Mouse (Mus musculus): ENCODE data around the gene Methig1.

DNA sequence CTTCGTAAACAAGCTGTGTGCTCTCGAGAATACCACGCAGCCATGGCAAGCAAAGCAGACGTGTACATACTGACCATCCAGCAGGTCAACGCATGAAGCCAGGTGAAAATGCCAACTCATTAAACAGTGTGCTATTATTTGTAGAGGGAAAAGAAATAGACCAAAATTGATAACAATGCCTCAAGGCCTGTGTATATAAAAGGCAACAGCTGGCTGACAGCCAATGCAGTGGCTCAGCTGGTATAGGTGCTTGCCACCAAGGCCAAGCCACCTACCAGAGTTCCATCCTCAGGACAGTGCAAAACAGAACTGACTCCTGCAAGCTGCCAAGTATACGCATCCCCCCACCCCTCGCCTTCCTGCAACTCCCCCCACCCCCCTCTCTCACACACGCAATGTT, 62.7 kb downstream of the Methig1 start:
- TF ChIP-seq MAX (IDR thresholded peaks at IDR 0.05), result no peak
- TF ChIP-seq CEBPB (IDR thresholded peaks at IDR 0.05; ENCODE audit: low read depth), result no peak
- TF ChIP-seq CTCF (IDR thresholded peaks at IDR 0.05; ENCODE audit: control insufficient read depth, insufficient read depth, insufficient read length), result no peak
